Mouse (Mus musculus) liver, adult 2 months (tissue): ENCODE measurements around the gene Ddx42. TPM values are rescaled to one million over a fixed set of nuclear protein-coding genes. Genes with fewer than 3 reads are reported as not detected.
A peak's percentile ranks its signal among the peaks of the same experiment; 100 is the strongest.

Experiments used
- DNase-seq: peaks from one replicate; pipeline ENCODE4 v3.0.0-alpha.2; 2011; ENCODE audit warnings: low read depth, low spot score; ENCODE audit errors: extremely low read depth
- H3K27ac ChIP-seq: fragments of 200-500 bp; replicated peaks from 2 replicates; pipeline ENCODE4 v1.5.1; 2012; ENCODE audit warnings: low read depth, mild to moderate bottlenecking, control low read depth, inconsistent platforms, low read length; ENCODE audit not compliant: insufficient read depth
- H3K27me3 ChIP-seq: fragments of 200-500 bp; 2 replicates; pipeline ENCODE4 v1.6.1; 2012; ENCODE audit warnings: mild to moderate bottlenecking, moderate library complexity, low read length, inconsistent platforms; ENCODE audit not compliant: control insufficient read depth, insufficient read depth
- H3K36me3 ChIP-seq: fragments of 200-500 bp; 2 replicates; pipeline ENCODE4 v1.6.1; 2012; ENCODE audit warnings: low read length, inconsistent platforms; ENCODE audit not compliant: control insufficient read depth, insufficient read depth
- H3K4me1 ChIP-seq: fragments of 200-500 bp; 2 replicates; pipeline ENCODE4 v1.6.1; 2011; ENCODE audit warnings: low read length; ENCODE audit not compliant: control insufficient read depth, insufficient read depth
- H3K4me3 ChIP-seq: fragments of 200-500 bp; 2 replicates; pipeline ENCODE4 v1.5.1; 2011; ENCODE audit warnings: low read depth, mild to moderate bottlenecking, control low read depth, low read length, moderate library complexity; ENCODE audit not compliant: insufficient read depth
- H3K79me2 ChIP-seq: fragments of 200-500 bp; 2 replicates; pipeline ENCODE4 v1.6.1; 2012; ENCODE audit warnings: inconsistent platforms, mild to moderate bottlenecking, low read length, moderate library complexity; ENCODE audit not compliant: control insufficient read depth, insufficient read depth
- H3K9ac ChIP-seq: fragments of 200-500 bp; 2 replicates; pipeline ENCODE4 v1.6.1; 2012; ENCODE audit warnings: low read depth, mild to moderate bottlenecking, control low read depth, inconsistent platforms, low read length
- CTCF ChIP-seq: fragments of 200-500 bp; IDR thresholded peaks from 2 replicates; pipeline ENCODE4 v1.5.1; 2011; ENCODE audit warnings: low read depth, low read length, control low read depth
- POLR2A ChIP-seq: fragments of 200-500 bp; IDR thresholded peaks from 2 replicates; pipeline ENCODE4 v1.6.1; 2011; ENCODE audit warnings: low read length, control low read depth; ENCODE audit not compliant: insufficient read depth; ENCODE audit errors: extremely low read depth
- WGBS: fragments of 180-500 bp; shearing (Covaris S2); methylation state at CpG from one replicate; pipeline ENCODE4 v1.1.7; 2018; 5-methylcytosine and 5-hydroxymethylcytosine counted together
- polyA plus RNA-seq: library from polyadenylated mRNA; depleted of rRNA; stranded (reverse); fragments of >200 nt; gene quantifications from 2 replicates; pipeline ENCODE4 v1.2.3, GENCODE M21; 2012
- total RNA-seq: library from RNA; depleted of rRNA; stranded (reverse); fragments of >200 nt; gene quantifications from 2 replicates; pipeline ENCODE4 v1.2.3, GENCODE M21; 2014

The Ddx42 gene
- total and polyA plus RNA-seq, 2 experiments, result 5.1 to 19.7 TPM

GRCm38 (mm10) chr11:106272644-106273310 is 56.1 kb downstream of the Ddx42 start, which contains the start of gene Smarcd2:
Gene Smarcd2 (minus strand): TSS chr11:106272972.
- DNase-seq, result peak; percentile 94
- H3K4me1 ChIP-seq, result peaks cover 28% of the 10 kb centered on the region

GRCm38 (mm10) chr11:106273311-106273684 is 56.6 kb downstream of the Ddx42 start:
- no peak for DNase-seq
- WGBS, result 5% methylated on average over 16 of the region's 16 CpGs
- H3K4me1 ChIP-seq, result peaks cover 24% of the 10 kb centered on the region

More at GRCm38 (mm10) chr11:106272644-106273310, 56.1 kb downstream of the Ddx42 start, which contains the start of gene Smarcd2:
- peaks cover 15% of the 10 kb centered on the region; the same call in 1 of the 2 replicates for H3K79me2 ChIP-seq
- TF ChIP-seq POLR2A, result peak; percentile 90
- TF ChIP-seq CTCF, result no peak
- WGBS, result under 1% methylated on average over 72 of the region's 72 CpGs
- H3K4me3 ChIP-seq, result peak within 1 kb of the TSS; percentile 96
- no peaks in the 10 kb centered on the region for H3K27me3 ChIP-seq
- no peaks in the 10 kb centered on the region for H3K36me3 ChIP-seq
- H3K9ac ChIP-seq, result peak within 1 kb of the TSS; percentile 94
- peak within 1 kb of the TSS; percentile 91 for H3K27ac ChIP-seq

DNA sequence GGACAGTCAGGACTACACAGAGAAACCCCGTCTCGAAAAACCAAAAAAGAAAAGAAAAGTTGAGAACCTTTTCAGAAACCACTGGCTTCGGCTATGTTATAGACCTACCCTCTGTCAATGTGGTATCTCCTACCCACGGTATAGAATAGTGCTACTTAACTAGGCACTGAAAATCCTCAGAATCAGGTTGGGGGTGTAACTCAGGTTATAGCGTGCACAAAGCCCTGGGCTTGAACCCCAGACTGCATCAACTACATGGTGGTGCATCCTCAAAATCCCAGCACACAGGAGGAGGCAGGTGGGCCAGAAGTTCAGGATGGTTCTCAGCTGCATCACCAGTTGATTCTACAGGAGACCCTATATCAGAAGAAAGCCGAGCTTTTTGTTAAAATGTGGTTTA is 57.1 kb downstream of the Ddx42 start:
- WGBS, result 92% methylated on average over 6 of the region's 6 CpGs
- TF ChIP-seq CTCF (no peak), POLR2A (no peak)
- no peak for DNase-seq
- H3K4me1 ChIP-seq, result peaks cover 21% of the 10 kb centered on the region
- H3K27me3 ChIP-seq, result no peaks in the 10 kb centered on the region
- H3K79me2 ChIP-seq, result peaks cover 15% of the 10 kb centered on the region; the same call in 1 of the 2 replicates
- no peak overlapping the region for H3K4me3 ChIP-seq
- H3K27ac ChIP-seq, result peak overlapping the region; percentile 79
- H3K9ac ChIP-seq, result no peak overlapping the region
- H3K36me3 ChIP-seq, result no peaks in the 10 kb centered on the region

More at GRCm38 (mm10) chr11:106273311-106273684, 56.6 kb downstream of the Ddx42 start:
- Histone ChIP-seq H3K27me3 (no peaks in the 10 kb centered on the region), H3K9ac (peak overlapping the region; percentile 63), H3K27ac (peak overlapping the region; percentile 79), H3K79me2 (peaks cover 15% of the 10 kb centered on the region; the same call in 1 of the 2 replicates), H3K36me3 (no peaks in the 10 kb centered on the region), H3K4me3 (peak overlapping the region; percentile 55)
- TF ChIP-seq CTCF (no peak), POLR2A (no peak)

- WGBS, result 94% methylated on average over 1 of the region's 1 CpGs
- Histone ChIP-seq H3K4me3 (no peak overlapping the region), H3K27me3 (no peaks in the 10 kb centered on the region), H3K36me3 (no peaks in the 10 kb centered on the region), H3K9ac (no peak overlapping the region), H3K79me2 (peaks cover 10% of the 10 kb centered on the region; the same call in 1 of the 2 replicates), H3K27ac (no peak overlapping the region), H3K4me1 (peaks cover 16% of the 10 kb centered on the region)
- no peak for TF ChIP-seq POLR2A
- no peak for TF ChIP-seq CTCF
- no peak for DNase-seq
Measured at GRCm38 (mm10) chr11:106274374-106274773, 57.6 kb downstream of the Ddx42 start.

GRCm38 (mm10) chr11:106274971-106275411 is 58.3 kb downstream of the Ddx42 start:
- peaks cover 15% of the 10 kb centered on the region for H3K4me1 ChIP-seq
- 80% methylated on average over 7 of the region's 7 CpGs for WGBS
- TF ChIP-seq POLR2A, result no peak
- TF ChIP-seq CTCF, result no peak
- H3K27ac ChIP-seq, result no peak overlapping the region
- H3K36me3 ChIP-seq, result no peaks in the 10 kb centered on the region
- no peak overlapping the region for H3K9ac ChIP-seq
- H3K27me3 ChIP-seq, result no peaks in the 10 kb centered on the region
- peaks cover 10% of the 10 kb centered on the region; the same call in 1 of the 2 replicates for H3K79me2 ChIP-seq
- no peak overlapping the region for H3K4me3 ChIP-seq
- peak; percentile 38 for DNase-seq

DNA sequence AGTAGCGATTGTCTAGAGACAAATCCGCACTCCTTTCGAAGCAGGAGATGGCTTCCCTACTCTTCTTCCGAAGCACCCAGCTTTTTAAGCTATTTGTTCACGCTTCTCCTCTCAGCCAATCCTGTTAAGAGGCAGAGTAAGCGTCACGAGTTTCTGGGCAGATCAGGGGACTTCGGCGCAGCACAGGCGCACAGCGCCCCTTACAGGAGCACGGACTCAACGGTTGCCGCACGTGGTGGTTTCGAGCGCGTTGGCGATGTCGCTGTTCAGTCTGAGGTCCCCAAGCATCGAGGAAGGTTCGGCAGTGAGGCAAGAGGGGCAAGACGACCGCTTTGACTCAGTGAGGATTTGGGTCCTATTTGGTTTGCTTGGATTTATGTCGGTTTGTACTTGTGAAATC is 59.7 kb downstream of the Ddx42 start, which contains the start of gene Tcam1:
Tcam1 (plus strand) TSS at position 219 of the 400 bp plus-strand sequence.
- Histone ChIP-seq H3K4me3 (no peak within 1 kb of the TSS), H3K4me1 (peaks cover 6% of the 10 kb centered on the region; the same call in 1 of the 2 replicates), H3K27ac (no peak within 1 kb of the TSS), H3K27me3 (no peaks in the 10 kb centered on the region), H3K9ac (no peak within 1 kb of the TSS), H3K79me2 (no peaks in the 10 kb centered on the region), H3K36me3 (no peaks in the 10 kb centered on the region)
- peak; percentile 96 for TF ChIP-seq CTCF
- TF ChIP-seq POLR2A, result no peak
- WGBS, result 2% methylated on average over 25 of the region's 25 CpGs
- DNase-seq, result peak; percentile 88
